Mouse (Mus musculus) ovary, postnatal 10 days (tissue): Measurements from ENCODE around the gene Hoxa6.

ENCODE experiments used
- DNase-seq: peaks from one replicate; pipeline ENCODE4 v3.0.0; 2022; ENCODE audit warnings: low spot score

The Hoxa6 gene

GRCm38 (mm10) chr6:52214271-52214670 lies 5.7 kb upstream of the Hoxa6 start:
- no peak for DNase-seq

- DNase-seq = peak; percentile 2
Measured at GRCm38 (mm10) chr6:52213119-52213986, 4.8 kb upstream of the Hoxa6 start, which contains the start of the genes Hoxa3 and Gm28308. Gene Hoxa3, minus strand, starts transcription at chr6:52213336. Gene Gm28308, minus strand, starts transcription at chr6:52213339.

- peak; percentile 31 for DNase-seq
Measured at GRCm38 (mm10) chr6:52212556-52213118, 4.1 kb upstream of the Hoxa6 start.

- no peak for DNase-seq
Measured at GRCm38 (mm10) chr6:52211961-52212360, 3.4 kb upstream of the Hoxa6 start.

- DNase-seq = peak; percentile 65
Measured at GRCm38 (mm10) chr6:52211170-52211935, 2.8 kb upstream of the Hoxa6 start.

- DNase-seq = no peak
Measured at GRCm38 (mm10) chr6:52209685-52210046, 1.1 kb upstream of the Hoxa6 start.

GRCm38 (mm10) chr6:52208868-52209684 lies 554 bp upstream of the Hoxa6 start:
- DNase-seq = no peak

GRCm38 (mm10) chr6:52207684-52207976 lies 892 bp downstream of the Hoxa6 start:
- DNase-seq = no peak

- no peak for DNase-seq
Measured at GRCm38 (mm10) chr6:52206882-52207683, 1.4 kb downstream of the Hoxa6 start.

GRCm38 (mm10) chr6:52205638-52206621 lies 2.6 kb downstream of the Hoxa6 start:
- no peak for DNase-seq

GRCm38 (mm10) chr6:52205221-52205620 lies 3.3 kb downstream of the Hoxa6 start:
- DNase-seq = no peak

- DNase-seq = no peak
Measured at GRCm38 (mm10) chr6:52204050-52204752, 4.3 kb downstream of the Hoxa6 start, which contains the start of gene Hoxa5. Gene Hoxa5, minus strand, starts transcription at chr6:52204587.

- no peak for DNase-seq
Measured at GRCm38 (mm10) chr6:52203371-52204049, 5.0 kb downstream of the Hoxa6 start.

GRCm38 (mm10) chr6:52203121-52203370 lies 5.5 kb downstream of the Hoxa6 start:
- DNase-seq = no peak

GRCm38 (mm10) chr6:52202362-52203120 lies 6.0 kb downstream of the Hoxa6 start:
- DNase-seq = no peak

- no peak for DNase-seq
Measured at GRCm38 (mm10) chr6:52201269-52201668, 7.3 kb downstream of the Hoxa6 start.

GRCm38 (mm10) chr6:52200751-52201250 lies 7.7 kb downstream of the Hoxa6 start:
- no peak for DNase-seq
